Mouse (Mus musculus): Measurements from ENCODE around the gene Akt3.

DNA sequence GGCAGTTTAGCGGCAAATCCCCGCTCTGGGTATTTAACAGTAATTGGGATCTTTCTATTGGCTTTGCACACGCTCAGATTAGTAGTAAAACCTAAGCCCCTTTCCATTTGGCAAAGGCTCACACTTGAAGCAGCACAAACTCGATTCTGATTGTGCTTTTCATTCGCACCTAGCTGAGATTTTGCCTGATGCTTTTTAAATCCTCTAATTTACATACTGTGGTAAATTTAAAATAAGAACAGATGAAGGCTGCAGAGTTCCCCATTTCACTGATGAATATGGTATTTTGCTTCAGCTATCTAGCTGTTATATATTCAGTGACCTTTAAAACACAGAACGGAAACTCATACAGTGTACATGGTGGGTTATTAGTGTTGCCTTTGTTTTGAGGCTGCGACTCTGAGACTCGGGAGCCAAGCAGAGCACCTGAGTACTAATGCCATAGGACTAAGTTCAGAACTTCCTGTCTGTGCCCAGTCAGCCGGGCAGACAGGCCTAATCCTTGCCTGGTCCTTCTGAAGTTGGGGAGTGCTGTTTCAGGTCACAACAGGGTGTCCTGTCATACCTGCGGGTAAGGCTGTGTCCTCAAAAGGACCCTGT, 277.1 kb downstream of the Akt3 start:
- no peak for TF ChIP-seq GATA1 (IDR thresholded peaks at IDR 0.05; ENCODE audit: borderline replicate concordance, low read length)
- TF ChIP-seq FLI1 (IDR thresholded peaks at IDR 0.05; ENCODE audit: low read length), result no peak
